Mouse (Mus musculus) telencephalon, adult 2 months (tissue): ENCODE measurements at regions not wholly inside any gene's neighbourhood (a gene's known extent, or its start where the extent isn't known, plus 50 kb on each side); places are given as distances from the start of the nearest gene placed in this dataset.

Experiments used
- DNase-seq: peaks from one replicate; pipeline ENCODE4 v3.0.0-alpha.2; 2011; ENCODE audit warnings: low read depth, low spot score

GRCm38 (mm10) chr5:46278190-46278589 is 420.8 kb upstream of the Lcorl start:
- DNase-seq, result no peak

- DNase-seq, result no peak
These were observed 399.3 kb upstream of the Lcorl start for GRCm38 (mm10) chr5:46256730-46257129.

GRCm38 (mm10) chr5:46253940-46254339 is 396.5 kb upstream of the Lcorl start:
- DNase-seq, result no peak

- DNase-seq, result no peak
These were observed 378.1 kb upstream of the Lcorl start for GRCm38 (mm10) chr5:46235364-46236067.

GRCm38 (mm10) chr5:46232780-46233179 is 375.4 kb upstream of the Lcorl start:
- DNase-seq, result no peak

GRCm38 (mm10) chr5:46228667-46229066 is 371.3 kb upstream of the Lcorl start:
- DNase-seq, result peak; percentile 36

- no peak for DNase-seq
These were observed 355.5 kb upstream of the Lcorl start for GRCm38 (mm10) chr5:46212845-46213468.

- no peak for DNase-seq
These were observed 351.7 kb upstream of the Lcorl start for GRCm38 (mm10) chr5:46209076-46209475.

GRCm38 (mm10) chr5:46203744-46204143 is 346.3 kb upstream of the Lcorl start:
- no peak for DNase-seq

- no peak for DNase-seq
These were observed 345.0 kb upstream of the Lcorl start for GRCm38 (mm10) chr5:46202457-46202772.

- DNase-seq, result no peak
These were observed 344.4 kb upstream of the Lcorl start for GRCm38 (mm10) chr5:46201639-46202456.

- no peak for DNase-seq
These were observed 329.5 kb upstream of the Lcorl start for GRCm38 (mm10) chr5:46186908-46187307.

GRCm38 (mm10) chr5:46182157-46182556 is 324.7 kb upstream of the Lcorl start:
- no peak for DNase-seq

- DNase-seq, result no peak
These were observed 314.9 kb upstream of the Lcorl start for GRCm38 (mm10) chr5:46172315-46172714.

- no peak for DNase-seq
These were observed 303.4 kb upstream of the Lcorl start for GRCm38 (mm10) chr5:46160774-46161173.

- no peak for DNase-seq
These were observed 294.6 kb upstream of the Lcorl start for GRCm38 (mm10) chr5:46151973-46152372.

- no peak for DNase-seq
These were observed 293.4 kb upstream of the Lcorl start for GRCm38 (mm10) chr5:46150825-46151224.

- no peak for DNase-seq
These were observed 292.6 kb upstream of the Lcorl start for GRCm38 (mm10) chr5:46149851-46150615.

GRCm38 (mm10) chr5:46139024-46139423 is 281.6 kb upstream of the Lcorl start:
- DNase-seq, result no peak

- DNase-seq, result no peak
These were observed 280.3 kb upstream of the Lcorl start for GRCm38 (mm10) chr5:46137695-46138094.

- DNase-seq, result no peak
These were observed 250.6 kb upstream of the Lcorl start for GRCm38 (mm10) chr5:46108020-46108419.

GRCm38 (mm10) chr5:46103350-46103749 is 245.9 kb upstream of the Lcorl start:
- peak; percentile 40 for DNase-seq
